Mouse (Mus musculus): Measurements from ENCODE around the gene Cdkn2d. TPM values are rescaled to one million over a fixed set of nuclear protein-coding genes. Genes with fewer than 3 reads are reported as not detected.
A peak's percentile ranks its signal among the peaks of the same experiment; 100 is the strongest.

Gene Cdkn2d
- polyA plus RNA-seq, 2 experiments, result 74.4 to 116 TPM

- WGBS (ENCODE audit: insufficient replicate concordance), result 71% methylated on average over 1 of the region's 1 CpGs
- H3K4me3 ChIP-seq (ENCODE audit: insufficient read depth in 1 of 2, low read depth in 2 of 2, low read length in 2 of 2), result no peak overlapping the region
- no peaks in the 10 kb centered on the region for H3K36me3 ChIP-seq (replicated peaks; ENCODE audit: control insufficient read depth, insufficient read depth, low read depth)
- ATAC-seq (ENCODE audit: insufficient read depth) (no peak), DNase-seq (ENCODE audit: low read depth in 3 of 3, low spot score in 3 of 3) (no peak)
- no peak for TF ChIP-seq EP300 (IDR thresholded peaks at IDR 0.05; ENCODE audit: low read depth)
- no peak for TF ChIP-seq CTCF (IDR thresholded peaks at IDR 0.05; ENCODE audit: low read depth)
- no peak overlapping the region for H3K27ac ChIP-seq
- H3K9me3 ChIP-seq (ENCODE audit: control insufficient read depth, low read length), result peaks cover 2% of the 10 kb centered on the region; the same call in 1 of the 2 replicates
- H3K9ac ChIP-seq (replicated peaks), result no peak overlapping the region
- H3K27me3 ChIP-seq (ENCODE audit: control insufficient read depth, insufficient read depth, low read length), result peaks cover 93% of the 10 kb centered on the region
- H3K4me1 ChIP-seq (replicated peaks; ENCODE audit: control insufficient read depth in 2 of 2, insufficient read depth in 2 of 2, low read length in 1 of 2), result no peaks in the 10 kb centered on the region
- no peak overlapping the region for H3K4me2 ChIP-seq (ENCODE audit: low read depth)
These were observed 44.9 kb downstream of the Cdkn2d start for GRCm38 (mm10) chr9:21246342-21246741.

GRCm38 (mm10) chr9:21245113-21245487 is 46.1 kb downstream of the Cdkn2d start:
- Histone ChIP-seq H3K4me3 (ENCODE audit: insufficient read depth in 1 of 2, low read depth in 2 of 2, low read length in 2 of 2) (peak overlapping the region in 1 of 2 experiments; percentile 18; a peak in 2 of 4 replicates), H3K27me3 (ENCODE audit: control insufficient read depth, insufficient read depth, low read length) (peaks cover 81% of the 10 kb centered on the region), H3K27ac (no peak overlapping the region), H3K9me3 (ENCODE audit: control insufficient read depth, low read length) (peaks cover 2% of the 10 kb centered on the region; the same call in 1 of the 2 replicates), H3K9ac (replicated peaks) (no peak overlapping the region), H3K36me3 (replicated peaks; ENCODE audit: control insufficient read depth, insufficient read depth, low read depth) (no peaks in the 10 kb centered on the region), H3K4me1 (replicated peaks; ENCODE audit: control insufficient read depth in 2 of 2, insufficient read depth in 2 of 2, low read length in 1 of 2) (peaks cover 0 to 4% of the 10 kb centered on the region in 2 experiments; a peak in 1 of 4 replicates), H3K4me2 (ENCODE audit: low read depth) (peak overlapping the region; percentile 41)
- ATAC-seq (ENCODE audit: insufficient read depth) (no peak), DNase-seq (ENCODE audit: low read depth in 3 of 3, low spot score in 3 of 3) (no peak)
- WGBS (ENCODE audit: insufficient replicate concordance), result 4% methylated on average over 16 of the region's 16 CpGs
- no peak for TF ChIP-seq CTCF (IDR thresholded peaks at IDR 0.05; ENCODE audit: low read depth)
- TF ChIP-seq EP300 (IDR thresholded peaks at IDR 0.05; ENCODE audit: low read depth), result no peak

DNA sequence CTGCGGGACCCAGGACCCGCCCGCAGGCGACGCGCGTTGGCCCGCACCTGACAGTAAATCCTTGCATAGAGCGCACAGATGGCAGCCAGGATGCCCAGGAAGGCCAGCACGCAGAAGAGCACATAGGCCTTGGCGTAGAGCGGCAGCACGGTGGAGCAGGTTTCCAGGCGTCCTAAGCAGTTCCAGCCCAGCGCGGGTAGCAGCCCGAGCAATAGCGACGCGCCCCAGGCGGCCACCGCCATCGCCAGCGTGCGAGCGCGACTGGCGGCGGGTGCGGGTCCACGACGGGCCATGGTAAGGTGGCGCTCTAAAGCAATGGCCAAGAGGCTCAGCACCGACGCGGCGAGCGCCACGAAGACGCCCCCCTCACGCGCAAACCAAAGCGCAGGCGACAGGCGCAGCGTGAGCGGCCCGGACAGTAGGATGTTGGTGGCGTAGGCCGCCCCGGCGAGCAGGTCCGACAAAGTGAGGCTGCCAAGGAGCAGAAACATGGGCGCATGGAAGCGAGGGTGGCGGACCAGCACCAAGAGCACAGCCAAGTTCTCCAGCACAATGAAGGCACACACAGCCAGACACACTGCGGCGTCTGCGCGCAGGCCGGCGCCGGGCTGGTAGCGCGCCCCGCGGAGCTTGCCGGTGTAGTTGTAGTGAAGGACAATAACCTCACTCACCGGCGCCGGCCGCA is 46.6 kb downstream of the Cdkn2d start:
- peaks cover 76% of the 10 kb centered on the region for H3K27me3 ChIP-seq (ENCODE audit: control insufficient read depth, insufficient read depth, low read length)
- TF ChIP-seq EP300 (IDR thresholded peaks at IDR 0.05; ENCODE audit: low read depth) (no peak), CTCF (IDR thresholded peaks at IDR 0.05; ENCODE audit: low read depth) (no peak)
- peaks cover 2% of the 10 kb centered on the region; the same call in 1 of the 2 replicates for H3K9me3 ChIP-seq (ENCODE audit: control insufficient read depth, low read length)
- peaks cover 2 to 5% of the 10 kb centered on the region in 2 experiments for H3K4me1 ChIP-seq (replicated peaks; ENCODE audit: control insufficient read depth in 2 of 2, insufficient read depth in 2 of 2, low read length in 1 of 2)
- no peak for ATAC-seq (ENCODE audit: insufficient read depth)
- H3K36me3 ChIP-seq (replicated peaks; ENCODE audit: control insufficient read depth, insufficient read depth, low read depth), result no peaks in the 10 kb centered on the region
- peak overlapping the region; percentile 41 for H3K4me2 ChIP-seq (ENCODE audit: low read depth)
- no peak overlapping the region for H3K27ac ChIP-seq
- no peak for DNase-seq (ENCODE audit: low read depth in 3 of 3, low spot score in 3 of 3)
- peak overlapping the region; percentile 3 to 18 for H3K4me3 ChIP-seq (ENCODE audit: insufficient read depth in 1 of 2, low read depth in 2 of 2, low read length in 2 of 2)
- WGBS (ENCODE audit: insufficient replicate concordance), result under 1% methylated on average over 72 of the region's 72 CpGs
- H3K9ac ChIP-seq (replicated peaks), result no peak overlapping the region

DNA sequence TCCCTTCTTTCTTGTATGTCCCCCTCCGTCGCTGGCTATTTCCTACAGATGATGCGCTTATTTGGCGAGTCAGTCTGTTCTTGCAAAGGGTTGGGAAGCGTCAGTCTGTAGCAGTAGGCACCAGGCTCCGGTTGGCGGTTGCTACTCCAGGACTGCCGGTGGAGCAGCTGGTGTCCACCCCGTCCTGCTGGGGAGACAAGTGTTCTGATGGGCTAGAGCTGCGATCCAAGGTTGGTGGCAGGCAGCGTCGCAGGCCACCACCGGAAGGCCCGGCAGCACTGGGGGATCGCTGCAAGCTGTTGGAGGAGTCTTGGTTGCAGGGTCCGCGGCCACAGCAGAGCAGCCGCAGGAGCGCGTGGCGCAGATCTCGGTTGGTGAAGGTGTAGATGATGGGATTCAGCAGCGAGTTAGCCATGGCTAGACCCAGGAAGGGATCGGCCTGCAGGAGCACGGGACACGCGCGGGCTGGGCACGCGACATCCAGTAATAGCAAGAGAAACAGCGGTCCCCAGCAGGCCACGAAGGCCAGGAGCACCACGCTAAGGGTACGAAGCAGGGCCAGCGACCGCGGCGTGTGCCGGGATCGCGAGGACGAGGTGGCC is 47.3 kb downstream of the Cdkn2d start:
- Histone ChIP-seq H3K4me1 (replicated peaks; ENCODE audit: control insufficient read depth in 2 of 2, insufficient read depth in 2 of 2, low read length in 1 of 2) (peaks cover 6 to 8% of the 10 kb centered on the region in 2 experiments), H3K27me3 (ENCODE audit: control insufficient read depth, insufficient read depth, low read length) (peaks cover 69% of the 10 kb centered on the region)
- WGBS (ENCODE audit: insufficient replicate concordance), result 9% methylated on average over 42 of the region's 42 CpGs

DNA sequence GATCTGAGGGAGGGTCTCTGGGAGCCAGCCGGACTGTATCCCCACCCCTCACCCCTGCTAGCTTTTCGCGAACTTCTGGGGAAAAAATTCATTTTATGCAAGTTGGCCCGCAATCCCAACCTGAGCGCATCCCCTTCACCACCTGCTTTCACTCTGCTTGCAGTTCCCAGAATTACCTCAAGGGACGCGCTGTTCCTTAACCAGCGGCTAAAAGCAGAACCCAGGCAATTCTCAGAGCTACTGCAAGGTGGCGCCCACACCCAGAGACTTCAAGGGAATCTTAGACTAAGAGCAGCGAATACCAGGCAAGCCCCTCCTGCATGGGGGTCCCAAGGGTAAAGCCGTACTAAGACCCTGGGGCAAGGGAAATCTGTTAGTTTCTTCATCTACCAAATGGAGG is 49.9 kb downstream of the Cdkn2d start:
- DNase-seq (ENCODE audit: low read depth in 3 of 3, low spot score in 3 of 3) (peak; percentile 82 to 87 (median 84)), ATAC-seq (ENCODE audit: insufficient read depth) (no peak)
- Histone ChIP-seq H3K9me3 (ENCODE audit: control insufficient read depth, low read length) (peaks cover 2% of the 10 kb centered on the region; the same call in 1 of the 2 replicates), H3K4me1 (replicated peaks; ENCODE audit: control insufficient read depth in 2 of 2, insufficient read depth in 2 of 2, low read length in 1 of 2) (peaks cover 12 to 18% of the 10 kb centered on the region in 2 experiments), H3K36me3 (replicated peaks; ENCODE audit: control insufficient read depth, insufficient read depth, low read depth) (no peaks in the 10 kb centered on the region; the same call in 1 of the 2 replicates), H3K27ac (no peak overlapping the region), H3K4me2 (ENCODE audit: low read depth) (no peak overlapping the region), H3K27me3 (ENCODE audit: control insufficient read depth, insufficient read depth, low read length) (peaks cover 46% of the 10 kb centered on the region), H3K4me3 (ENCODE audit: insufficient read depth in 1 of 2, low read depth in 2 of 2, low read length in 2 of 2) (no peak overlapping the region), H3K9ac (replicated peaks) (no peak overlapping the region)
- 3% methylated on average over 11 of the region's 11 CpGs for WGBS (ENCODE audit: insufficient replicate concordance)
- peak; percentile 100 for TF ChIP-seq CTCF (IDR thresholded peaks at IDR 0.05; ENCODE audit: low read depth)
- no peak for TF ChIP-seq EP300 (IDR thresholded peaks at IDR 0.05; ENCODE audit: low read depth)

More for the DNA sequence above, 47.3 kb downstream of the Cdkn2d start:
- no peaks in the 10 kb centered on the region for H3K36me3 ChIP-seq (replicated peaks; ENCODE audit: control insufficient read depth, insufficient read depth, low read depth)
- peaks cover 2% of the 10 kb centered on the region; the same call in 1 of the 2 replicates for H3K9me3 ChIP-seq (ENCODE audit: control insufficient read depth, low read length)
- TF ChIP-seq CTCF (IDR thresholded peaks at IDR 0.05; ENCODE audit: low read depth), result no peak
- no peak for TF ChIP-seq EP300 (IDR thresholded peaks at IDR 0.05; ENCODE audit: low read depth)
- H3K4me3 ChIP-seq (ENCODE audit: insufficient read depth in 1 of 2, low read depth in 2 of 2, low read length in 2 of 2), result peak overlapping the region in 1 of 2 experiments; percentile 18; a peak in 2 of 4 replicates
- H3K4me2 ChIP-seq (ENCODE audit: low read depth), result peak overlapping the region; percentile 41
- no peak for DNase-seq (ENCODE audit: low read depth in 3 of 3, low spot score in 3 of 3)
- no peak overlapping the region for H3K27ac ChIP-seq
- no peak for ATAC-seq (ENCODE audit: insufficient read depth)
- H3K9ac ChIP-seq (replicated peaks), result no peak overlapping the region

Data from liver, embryonic 14.5 days (tissue).